Mouse (Mus musculus) kidney, adult 2 months (tissue): Measurements from ENCODE around the gene Bdkrb2.

Experiments used
- CTCF ChIP-seq: fragments of 200-500 bp; conservative IDR thresholded peaks from 2 replicates; pipeline ENCODE4 v1.5.1; 2011; ENCODE audit warnings: low read depth, mild to moderate bottlenecking, control low read depth, low read length, moderate library complexity, mixed read lengths; ENCODE audit not compliant: insufficient read depth, insufficient read length
- POLR2A ChIP-seq: fragments of 200-500 bp; IDR thresholded peaks from one replicate; pipeline ENCODE4 v1.6.1; 2011; ENCODE audit warnings: low read depth, low read length, control low read depth

DNA sequence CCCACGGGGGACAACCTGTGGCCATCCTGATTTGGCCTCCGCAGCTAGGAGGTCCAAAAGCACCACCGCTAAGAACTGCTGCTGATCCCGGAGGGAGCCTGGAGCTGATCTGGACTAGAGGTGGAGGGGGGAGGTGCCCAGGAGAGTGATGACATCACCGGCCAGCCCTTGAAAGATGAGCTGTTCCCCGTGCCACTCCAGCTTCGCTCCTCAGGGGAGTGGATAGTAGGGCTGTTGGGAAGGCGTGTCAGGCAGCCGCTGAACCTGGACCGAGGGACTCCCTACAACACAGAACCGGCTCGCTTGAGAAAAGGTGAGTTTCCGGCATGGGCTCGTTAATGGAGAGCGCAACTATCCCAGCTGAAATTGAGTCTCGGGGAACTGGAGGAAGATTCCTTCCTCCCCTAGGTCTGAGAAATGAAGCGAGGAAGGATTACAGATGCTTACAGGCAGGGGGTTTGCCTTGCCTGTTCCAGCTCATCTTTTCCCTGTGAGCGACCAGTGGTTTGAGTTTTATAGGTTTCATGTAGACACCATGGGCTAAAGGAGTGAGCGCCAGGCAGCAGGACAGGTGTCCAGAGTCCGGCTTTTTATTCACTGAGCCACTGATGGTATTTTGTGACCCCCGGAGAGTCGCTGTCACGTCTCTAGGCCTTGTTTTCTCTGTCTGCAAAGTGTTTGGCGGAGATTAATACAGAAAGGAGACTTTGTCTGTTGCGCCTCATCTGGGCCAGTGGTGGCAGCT, at the start of gene Bdkrb2:
- TF ChIP-seq CTCF (no peak), POLR2A (no peak)
